Mouse (Mus musculus): ENCODE measurements around the gene Ttc21b.

The Ttc21b gene

GRCm38 (mm10) chr2:66171643-66172042 lies 84.8 kb downstream of the Ttc21b start:
- DNase-seq (ENCODE audit: low spot score in 2 of 2) = no peak

- no peak for DNase-seq (ENCODE audit: low spot score in 2 of 2)
These were observed 85.7 kb downstream of the Ttc21b start for GRCm38 (mm10) chr2:66170721-66171120.

DNA sequence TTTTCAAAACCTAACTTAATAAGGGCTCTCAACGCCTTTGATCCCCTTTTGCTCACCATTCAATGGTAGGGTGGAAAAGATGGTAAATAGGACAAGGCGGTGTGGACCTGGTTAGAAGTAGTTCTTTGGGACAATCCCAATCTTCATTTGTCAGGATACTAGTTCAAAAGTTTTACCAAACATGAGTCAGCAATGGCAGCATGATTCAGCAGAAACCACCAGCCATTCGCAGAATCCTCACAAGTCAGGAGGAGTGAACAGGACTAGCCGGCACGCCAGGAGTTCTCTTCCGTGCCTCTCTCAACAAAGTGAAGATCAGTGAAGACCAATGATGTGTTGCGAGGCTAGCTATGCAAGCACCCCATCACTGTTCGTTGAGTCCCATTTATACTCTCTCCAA lies 91.4 kb downstream of the Ttc21b start:
- no peak for DNase-seq (ENCODE audit: low spot score in 2 of 2)

GRCm38 (mm10) chr2:66158140-66158915 lies 98.1 kb downstream of the Ttc21b start:
- DNase-seq (ENCODE audit: low spot score in 2 of 2) = no peak

GRCm38 (mm10) chr2:66151436-66151835 lies 105.0 kb downstream of the Ttc21b start:
- no peak for DNase-seq (ENCODE audit: low spot score in 2 of 2)

DNA sequence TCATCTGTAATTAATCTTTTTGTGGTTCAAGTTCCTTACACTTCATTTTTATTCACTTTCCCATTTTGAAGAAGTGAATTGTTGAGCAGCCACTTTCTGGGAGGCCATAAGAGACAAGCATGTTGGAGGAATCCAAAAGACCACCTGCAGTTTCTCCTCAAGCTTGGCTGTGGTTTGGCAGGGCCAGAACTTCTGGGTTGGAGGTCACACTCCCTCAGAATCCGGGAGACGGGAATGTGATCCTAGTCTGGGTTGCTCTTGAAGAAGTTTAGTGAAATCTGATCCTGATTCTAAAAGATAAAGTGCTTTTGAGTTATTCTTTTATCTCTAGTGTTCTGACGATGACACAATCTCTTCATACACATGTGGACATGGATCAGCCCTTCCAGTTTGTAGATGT lies 105.9 kb downstream of the Ttc21b start:
- no peak for DNase-seq (ENCODE audit: low spot score in 2 of 2)

DNA sequence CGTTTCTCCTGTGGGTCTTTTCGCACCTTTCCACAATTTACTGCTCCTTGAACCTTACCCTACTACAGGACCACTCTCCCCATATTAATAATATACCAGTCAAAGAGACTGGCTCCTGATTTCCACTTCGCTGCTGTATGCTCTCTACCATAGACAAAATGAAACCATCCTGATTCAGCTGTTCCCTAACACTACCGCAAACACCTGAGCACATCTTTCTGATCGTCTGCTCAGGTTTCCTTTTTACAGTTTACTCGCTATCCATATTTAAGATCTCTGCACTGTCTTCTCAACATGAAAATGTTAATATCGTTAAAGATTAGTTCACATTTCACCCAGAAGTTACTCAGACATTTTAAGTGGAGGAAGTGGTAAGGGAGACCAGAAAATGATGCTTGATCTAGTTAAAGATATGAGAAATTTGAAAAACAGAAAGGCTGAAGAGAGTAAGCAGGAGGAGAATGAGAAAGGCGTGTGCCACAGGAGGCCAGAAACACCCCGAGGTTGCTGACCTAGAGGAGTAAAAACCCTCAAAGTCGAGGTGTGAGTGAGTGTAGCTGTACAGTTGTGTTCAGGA lies 107.7 kb downstream of the Ttc21b start:
- no peak for DNase-seq (ENCODE audit: low spot score in 2 of 2)

GRCm38 (mm10) chr2:66146473-66146872 lies 109.9 kb downstream of the Ttc21b start:
- no peak for DNase-seq (ENCODE audit: low spot score in 2 of 2)

GRCm38 (mm10) chr2:66144770-66145169 lies 111.6 kb downstream of the Ttc21b start:
- DNase-seq (ENCODE audit: low spot score in 2 of 2) = no peak

DNA sequence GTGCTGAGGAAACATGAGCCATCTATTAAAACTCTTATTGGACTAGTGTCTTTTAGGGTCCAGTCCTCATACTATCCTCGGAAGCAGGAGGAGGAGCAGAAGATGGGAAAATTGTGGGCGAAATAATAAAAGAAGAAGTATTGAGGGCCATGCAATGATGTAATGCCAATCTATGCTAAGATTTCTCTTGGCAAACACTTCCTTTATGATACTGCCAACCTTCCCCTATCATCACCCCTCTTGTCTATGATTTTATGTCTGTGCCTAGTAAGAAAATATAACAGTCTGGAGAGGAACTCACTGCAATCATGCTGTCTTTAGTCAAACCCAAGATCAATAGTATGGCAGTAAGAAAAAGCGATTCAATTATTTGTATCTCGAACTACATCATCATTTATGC lies 113.1 kb downstream of the Ttc21b start:
- DNase-seq (ENCODE audit: low spot score in 2 of 2) = no peak

DNA sequence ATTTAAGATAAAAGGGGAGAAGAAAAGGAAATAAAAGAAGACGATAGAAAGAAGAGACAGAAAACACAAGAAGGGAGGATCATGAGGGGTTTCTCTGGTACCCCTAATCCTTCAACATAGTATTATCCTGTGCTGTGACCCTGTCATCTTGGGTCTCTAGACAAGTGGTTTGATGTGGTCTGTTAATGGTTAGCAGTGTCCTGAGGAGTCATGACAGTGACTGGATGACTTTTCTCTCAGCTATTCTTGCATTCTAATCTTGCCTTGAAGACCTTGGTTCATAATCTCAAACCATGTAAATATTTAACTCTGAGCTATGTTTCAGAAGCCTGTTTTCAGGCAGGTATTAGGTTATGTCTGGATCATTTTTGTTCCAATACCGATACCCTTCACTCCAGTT lies 113.7 kb downstream of the Ttc21b start:
- DNase-seq (ENCODE audit: low spot score in 2 of 2) = no peak

- no peak for DNase-seq (ENCODE audit: low spot score in 2 of 2)
These were observed 114.1 kb downstream of the Ttc21b start for GRCm38 (mm10) chr2:66142268-66142667.

DNA sequence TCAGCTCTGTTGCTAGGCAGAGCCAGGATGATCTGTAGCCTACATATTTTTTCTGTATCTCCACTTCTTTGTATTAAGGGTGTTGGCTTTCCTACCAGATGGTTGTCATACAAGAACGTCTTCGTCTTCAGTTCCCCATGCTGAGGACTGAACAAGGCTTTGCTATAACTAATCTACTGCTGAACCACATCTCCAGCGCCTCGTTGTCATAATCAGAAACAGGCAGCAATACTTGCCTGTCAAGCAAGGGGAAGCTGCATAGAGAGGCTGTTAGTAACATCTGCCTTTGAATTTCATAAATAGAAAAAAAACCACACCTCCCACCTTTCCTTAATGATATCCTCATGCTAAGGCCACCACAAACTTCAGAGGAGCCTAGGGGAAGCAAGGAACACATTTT lies 116.2 kb downstream of the Ttc21b start:
- DNase-seq (ENCODE audit: low spot score in 2 of 2) = no peak

Measured in urinary bladder, postnatal 36 days (tissue).